Mouse (Mus musculus) left cerebral cortex, adult 18-20 months (tissue): Measurements from ENCODE around the gene Ptgir. TPM values are rescaled to one million over a fixed set of nuclear protein-coding genes. Genes with fewer than 3 reads are reported as not detected.

Source experiments
- total RNA-seq, 2 experiments: library from RNA; stranded (reverse); gene quantifications; 2 replicates each; pipeline ENCODE4 v1.2.3; 2021

Ptgir gene
- total RNA-seq, 2 experiments from 2014 or later: 0.12 TPM; not detected in 1

Other genes starting within 250 kb of the Ptgir start
- not detected for gene Ceacam15, start 230.8 kb upstream of the Ptgir start, total RNA-seq
- under 1 TPM in 1 of 2 experiments, not detected in 1; 0.40 TPM for gene Ceacam9, start 184.6 kb upstream of the Ptgir start, total RNA-seq
- 100 to 1,000 TPM; 227 to 260 TPM for gene Ap2s1, start 168.1 kb upstream of the Ptgir start, total RNA-seq
- 1 to 10 TPM; 2.9 to 4.2 TPM for gene Slc1a5, start 125.2 kb upstream of the Ptgir start, total RNA-seq
- 100 to 1,000 TPM; 258 to 281 TPM for gene Strn4, start 90.6 kb upstream of the Ptgir start, total RNA-seq
- 10 to 100 TPM; 51.3 to 56.2 TPM for gene Fkrp, start 89.8 kb upstream of the Ptgir start, total RNA-seq
- gene Prkd2, start 63.6 kb upstream of the Ptgir start, total RNA-seq: 1 to 10 TPM; 5.6 to 7.8 TPM
- gene Dact3, start 31.2 kb upstream of the Ptgir start, total RNA-seq: 100 to 1,000 TPM; 186 to 201 TPM
- 1 to 10 TPM; 2.9 to 3.4 TPM for gene Gng8, start 14.7 kb upstream of the Ptgir start, total RNA-seq
- 1,000 to 10,000 TPM; 1,746 to 1,798 TPM for gene Calm3, start 17.6 kb downstream of the Ptgir start, total RNA-seq
- 100 to 1,000 TPM; 291 to 326 TPM for gene Pnmal2, start 38.2 kb downstream of the Ptgir start, total RNA-seq
- 100 to 1,000 TPM; 112 to 119 TPM for gene Pnmal1, start 53.2 kb downstream of the Ptgir start, total RNA-seq
- gene Gm42372, start 76.6 kb downstream of the Ptgir start, total RNA-seq: 10 to 100 TPM; 61.0 to 65.7 TPM
- 1 to 10 TPM; 2.1 to 2.6 TPM for gene Ccdc8, start 86.2 kb downstream of the Ptgir start, total RNA-seq
- 100 to 1,000 TPM; 147 to 181 TPM for gene Ppp5c, start 121.4 kb downstream of the Ptgir start, total RNA-seq
- gene Hif3a, start 155.9 kb downstream of the Ptgir start, total RNA-seq: 1 to 10 TPM; 3.1 to 3.2 TPM
- 1 to 10 TPM; 5.3 to 5.8 TPM for gene Psg16, start 167.6 kb downstream of the Ptgir start, total RNA-seq
- gene Ceacam3, start 243.8 kb downstream of the Ptgir start, total RNA-seq: under 1 TPM; 0.09 to 0.12 TPM